Mouse (Mus musculus) limb, embryonic 14.5 days (tissue): Measurements from ENCODE around the gene Prkcq. TPM values are rescaled to one million over a fixed set of nuclear protein-coding genes. Genes with fewer than 3 reads are reported as not detected.

Experiments
- ATAC-seq: fragments of 200-750 bp; cut with Nextera tagmentation; 2 replicates; pipeline ENCODE4 v1.8.0; 2017; ENCODE audit warnings: low read depth, moderate number of reproducible peaks, moderate TSS enrichment; ENCODE audit not compliant: low FRiP score
- DNase-seq: peaks from one replicate; pipeline ENCODE4 v3.0.0-alpha.2; 2015; ENCODE audit warnings: low spot score
- H3K27ac ChIP-seq: fragments of 300-500 bp; sonication (generic); replicated peaks from 2 replicates; pipeline ENCODE4 v1.5.1; 2014; ENCODE audit warnings: low read depth, mild to moderate bottlenecking, low read length, moderate library complexity, mixed read lengths
- H3K27me3 ChIP-seq: fragments of 300-500 bp; sonication (generic); 2 replicates; pipeline ENCODE4 v1.6.1; 2014; ENCODE audit warnings: low read length, mixed read lengths; ENCODE audit not compliant: control insufficient read depth, insufficient read depth
- H3K36me3 ChIP-seq: fragments of 300-500 bp; sonication (generic); 2 replicates; pipeline ENCODE4 v1.6.1; 2014; ENCODE audit warnings: mild to moderate bottlenecking, low read length, moderate library complexity, mixed read lengths; ENCODE audit not compliant: control insufficient read depth, insufficient read depth
- H3K4me1 ChIP-seq: fragments of 300-500 bp; sonication (generic); 2 replicates; pipeline ENCODE4 v1.6.1; 2014; ENCODE audit warnings: antibody characterized with exemption, low read length, mixed read lengths; ENCODE audit not compliant: control insufficient read depth, insufficient read depth
- H3K4me2 ChIP-seq: fragments of 300-500 bp; sonication (generic); replicated peaks from 2 replicates; pipeline ENCODE4 v1.6.1; 2014; ENCODE audit warnings: low read depth, mild to moderate bottlenecking, low read length, moderate library complexity; ENCODE audit not compliant: severe bottlenecking
- H3K4me3 ChIP-seq: fragments of 300-500 bp; sonication (generic); replicated peaks from 2 replicates; pipeline ENCODE4 v1.5.1; 2014; ENCODE audit warnings: low read length
- H3K9ac ChIP-seq: fragments of 300-500 bp; sonication (generic); 2 replicates; pipeline ENCODE4 v1.6.1; 2014; ENCODE audit warnings: mild to moderate bottlenecking, low read depth, low read length, moderate library complexity; ENCODE audit not compliant: severe bottlenecking
- H3K9me3 ChIP-seq: fragments of 300-500 bp; sonication (generic); 2 replicates; pipeline ENCODE4 v1.6.1; 2016; ENCODE audit warnings: low read length; ENCODE audit not compliant: control insufficient read depth
- POLR2A ChIP-seq: fragments of 200-500 bp; IDR thresholded peaks from 2 replicates; pipeline ENCODE4 v1.8.0; 2012; ENCODE audit warnings: inconsistent platforms, mild to moderate bottlenecking, moderate library complexity, borderline replicate concordance; ENCODE audit not compliant: insufficient read depth, insufficient read length; ENCODE audit errors: extremely low read depth
- WGBS: fragments of 180-500 bp; shearing (Covaris S2); extraction: QIAGEN DNeasy Blood & Tissue Kit; methylation state at CpG from one replicate; pipeline ENCODE4 v1.1.7; 2014; 5-methylcytosine and 5-hydroxymethylcytosine counted together
- polyA plus RNA-seq, 2 experiments: library from polyadenylated mRNA; depleted of rRNA in 1 of 2; stranded (reverse) in 1 of 2; unstranded in 1 of 2; fragments of >200 nt; fragmentation: Nextera tagmentation in 1 of 2; extraction: Ambion mirVana in 1 of 2; gene quantifications; 2 replicates each; pipeline versions ENCODE4 v1.2.1 to v1.2.3; 2012 to 2014

Gene Prkcq
- polyA plus RNA-seq, 2 experiments = 2.5 to 3.6 TPM

DNA sequence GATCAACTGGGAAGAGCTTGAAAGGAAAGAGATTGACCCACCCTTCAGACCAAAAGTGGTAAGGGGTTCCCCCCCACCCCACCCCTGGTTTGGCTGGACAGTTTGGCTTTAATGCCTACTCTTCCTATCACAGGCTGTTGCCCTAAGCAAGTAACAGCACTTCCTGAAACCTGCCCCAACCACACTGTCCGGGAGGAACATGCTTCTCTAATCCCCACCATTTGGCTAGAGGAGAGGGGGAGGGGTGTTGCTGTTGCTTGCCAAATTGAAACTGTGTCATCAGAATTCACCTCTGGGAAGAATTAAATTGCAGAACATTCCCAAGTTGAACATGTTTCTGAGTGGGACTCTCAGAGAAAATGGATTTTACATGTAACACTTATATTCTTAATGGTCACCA, 127.5 kb downstream of the Prkcq start:
- Histone ChIP-seq H3K9ac (no peak overlapping the region), H3K27ac (no peak overlapping the region), H3K4me3 (no peak overlapping the region), H3K27me3 (no peaks in the 10 kb centered on the region), H3K36me3 (no peaks in the 10 kb centered on the region), H3K4me2 (no peak overlapping the region), H3K9me3 (no peaks in the 10 kb centered on the region), H3K4me1 (no peaks in the 10 kb centered on the region)
- 20% methylated on average over 1 of the region's 1 CpGs for WGBS
- no peak for DNase-seq
- ATAC-seq = no peak
- TF ChIP-seq POLR2A = no peak

DNA sequence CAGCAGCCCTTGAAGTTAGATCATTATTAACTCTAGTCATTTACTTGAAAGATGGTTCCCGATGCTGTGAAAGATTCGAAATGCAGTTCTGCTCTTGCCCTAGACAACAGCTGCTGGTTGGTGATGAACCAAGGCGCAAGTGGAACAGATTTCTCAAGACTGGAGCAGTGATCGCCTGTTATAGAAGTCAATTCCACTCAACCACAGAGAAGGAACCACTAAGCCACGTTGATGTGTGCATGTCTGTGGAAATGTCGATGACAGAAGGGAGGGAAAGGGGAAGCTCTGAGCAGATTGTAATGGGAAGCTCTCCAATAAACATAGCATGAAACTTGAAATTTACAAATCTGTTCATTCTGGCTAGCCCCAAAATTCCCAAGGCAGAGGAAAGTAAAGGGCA, 128.5 kb downstream of the Prkcq start:
- Histone ChIP-seq H3K9me3 (no peaks in the 10 kb centered on the region), H3K36me3 (no peaks in the 10 kb centered on the region), H3K4me1 (no peaks in the 10 kb centered on the region), H3K4me3 (no peak overlapping the region), H3K27me3 (no peaks in the 10 kb centered on the region), H3K4me2 (no peak overlapping the region), H3K9ac (no peak overlapping the region), H3K27ac (no peak overlapping the region)
- ATAC-seq = no peak
- WGBS = 90% methylated on average over 6 of the region's 6 CpGs
- no peak for TF ChIP-seq POLR2A
- DNase-seq = no peak

DNA sequence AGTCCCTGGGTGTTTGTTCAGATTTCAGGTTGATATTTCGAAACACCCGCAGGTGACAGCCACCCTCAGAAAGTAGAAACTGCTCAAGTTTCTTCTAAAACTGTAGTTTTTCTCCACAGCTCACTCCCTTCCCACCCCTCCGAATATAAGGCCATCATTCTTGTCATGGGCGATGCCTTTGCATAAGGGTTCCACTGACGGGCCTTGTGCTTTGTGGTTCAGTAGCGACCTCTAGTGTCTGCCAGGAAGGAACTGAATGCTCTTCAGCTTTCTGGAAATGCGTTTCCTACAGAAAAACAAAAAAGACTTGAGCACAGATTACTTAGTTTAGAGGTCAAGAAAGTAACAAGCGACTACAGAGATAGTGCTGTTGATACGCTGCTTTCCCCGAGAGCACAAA, 148.3 kb downstream of the Prkcq start:
- no peak overlapping the region for H3K4me2 ChIP-seq
- TF ChIP-seq POLR2A = no peak
- no peaks in the 10 kb centered on the region for H3K4me1 ChIP-seq
- peak; percentile 55 for DNase-seq
- no peaks in the 10 kb centered on the region for H3K9me3 ChIP-seq
- no peak overlapping the region for H3K27ac ChIP-seq
- no peak overlapping the region for H3K9ac ChIP-seq
- WGBS = 38% methylated on average over 10 of the region's 10 CpGs
- H3K36me3 ChIP-seq = no peaks in the 10 kb centered on the region
- ATAC-seq = no peak
- H3K4me3 ChIP-seq = no peak overlapping the region
- no peaks in the 10 kb centered on the region for H3K27me3 ChIP-seq

DNA sequence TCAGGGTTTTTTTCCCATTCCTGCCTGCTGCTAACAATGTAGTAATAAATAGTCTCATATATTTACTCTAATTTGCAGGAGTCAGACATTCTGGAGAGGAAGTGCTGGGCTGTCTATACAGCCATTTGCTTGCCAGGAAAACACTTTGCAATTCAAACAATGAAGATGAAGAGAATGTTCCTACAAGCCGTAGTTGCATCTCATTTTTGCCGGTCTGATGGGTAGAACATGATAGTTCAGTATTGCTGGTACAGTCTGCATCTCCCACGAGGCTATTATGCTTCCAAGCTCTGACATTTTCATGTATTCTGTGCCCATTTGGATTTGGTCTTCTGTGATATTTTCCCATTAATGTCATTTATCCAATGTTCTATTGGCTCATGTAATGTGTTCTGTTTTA, 150.5 kb downstream of the Prkcq start:
- DNase-seq (no peak), ATAC-seq (no peak)
- no peaks in the 10 kb centered on the region for H3K4me1 ChIP-seq
- H3K27me3 ChIP-seq = no peaks in the 10 kb centered on the region
- no peaks in the 10 kb centered on the region for H3K36me3 ChIP-seq
- no peak overlapping the region for H3K4me2 ChIP-seq
- WGBS = 76% methylated on average over 3 of the region's 3 CpGs
- no peaks in the 10 kb centered on the region for H3K9me3 ChIP-seq
- no peak overlapping the region for H3K27ac ChIP-seq
- H3K4me3 ChIP-seq = no peak overlapping the region
- no peak overlapping the region for H3K9ac ChIP-seq
- no peak for TF ChIP-seq POLR2A

DNA sequence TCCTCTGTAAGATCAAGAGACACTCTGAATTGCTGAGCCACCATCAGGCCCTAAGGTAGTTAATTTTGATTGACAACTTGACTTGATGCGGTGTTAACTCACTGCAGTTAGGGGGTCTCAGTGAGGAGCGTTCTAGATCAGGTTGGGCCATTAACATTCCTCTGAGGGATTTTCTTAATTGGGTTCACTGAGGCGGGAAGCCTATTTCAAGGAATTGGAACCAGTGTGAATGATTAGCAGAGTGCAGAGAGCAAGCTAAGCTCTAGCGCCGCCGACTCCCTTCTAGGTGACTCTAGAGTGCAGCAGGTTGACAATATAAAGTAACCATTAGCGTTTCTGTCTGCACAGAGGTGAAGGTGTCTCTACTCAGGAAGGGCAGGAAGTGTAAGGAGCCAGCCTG, 155.4 kb downstream of the Prkcq start:
- H3K4me1 ChIP-seq = no peaks in the 10 kb centered on the region
- no peaks in the 10 kb centered on the region for H3K9me3 ChIP-seq
- no peak overlapping the region for H3K27ac ChIP-seq
- no peak for ATAC-seq
- H3K27me3 ChIP-seq = no peaks in the 10 kb centered on the region
- H3K36me3 ChIP-seq = no peaks in the 10 kb centered on the region
- no peak for TF ChIP-seq POLR2A
- H3K4me3 ChIP-seq = no peak overlapping the region
- DNase-seq = no peak
- H3K4me2 ChIP-seq = no peak overlapping the region
- H3K9ac ChIP-seq = no peak overlapping the region
- WGBS = 45% methylated on average over 7 of the region's 7 CpGs

DNA sequence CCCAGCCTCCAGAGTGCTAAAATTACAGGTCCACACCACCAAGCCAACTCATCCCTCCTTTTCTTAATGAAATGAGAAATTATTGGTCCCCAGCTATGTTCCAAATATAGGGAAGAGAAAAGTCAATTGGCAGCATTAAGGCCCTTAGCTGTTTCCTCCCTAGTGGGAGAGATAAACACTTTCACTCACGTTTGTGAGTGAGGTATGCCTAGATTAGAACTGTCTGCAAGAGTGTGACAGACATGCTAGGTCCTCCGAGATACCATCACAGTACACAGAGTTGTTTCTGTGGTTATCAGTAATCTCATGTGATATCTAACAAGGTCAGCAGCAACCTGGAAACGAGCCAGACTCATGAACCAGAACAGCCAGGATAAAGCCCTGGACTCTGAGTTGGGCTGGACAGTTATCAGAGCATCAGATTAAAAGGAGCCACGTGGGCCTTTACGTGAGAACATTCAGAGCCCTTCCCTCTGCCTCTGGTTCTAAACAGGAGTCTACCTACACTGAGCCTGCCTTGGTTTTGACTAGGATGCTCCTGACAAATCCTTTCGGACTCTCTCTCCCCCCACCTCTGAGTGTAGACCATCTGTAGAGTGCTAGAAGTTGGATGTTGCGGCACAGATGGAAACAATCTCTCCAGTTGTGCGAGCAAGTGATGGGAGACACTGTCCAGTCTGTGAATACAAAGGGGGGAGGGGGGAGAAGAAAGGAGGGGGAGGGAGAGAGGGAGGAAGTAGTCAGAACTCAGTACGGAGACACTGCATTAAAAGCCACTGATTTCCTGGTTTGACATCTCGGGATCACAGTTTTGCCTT, 157.7 kb downstream of the Prkcq start:
- DNase-seq (peak; percentile 13), ATAC-seq (no peak; the same call in 1 of the 2 replicates)
- Histone ChIP-seq H3K36me3 (no peaks in the 10 kb centered on the region), H3K27ac (no peak overlapping the region), H3K27me3 (no peaks in the 10 kb centered on the region), H3K9me3 (no peaks in the 10 kb centered on the region), H3K4me2 (no peak overlapping the region), H3K9ac (no peak overlapping the region), H3K4me1 (no peaks in the 10 kb centered on the region), H3K4me3 (no peak overlapping the region)
- 38% methylated on average over 10 of the region's 10 CpGs for WGBS
- no peak for TF ChIP-seq POLR2A
